Mouse (Mus musculus) neural tube, embryonic 13.5 days (tissue): ENCODE measurements around the gene Foxn2. TPM values are rescaled to one million over a fixed set of nuclear protein-coding genes. Genes with fewer than 3 reads are reported as not detected.
A peak's percentile ranks its signal among the peaks of the same experiment; 100 is the strongest.

Experiments
- ATAC-seq: fragments of 200-750 bp; cut with Nextera tagmentation; 2 replicates; pipeline ENCODE4 v1.8.0; 2017; ENCODE audit warnings: low read depth, mild to moderate bottlenecking, moderate TSS enrichment, moderate library complexity
- H3K27ac ChIP-seq: fragments of 300-500 bp; sonication (generic); replicated peaks from 2 replicates; pipeline ENCODE4 v1.5.1; 2015; ENCODE audit warnings: moderate library complexity, mild to moderate bottlenecking, inconsistent platforms
- H3K27me3 ChIP-seq: fragments of 300-500 bp; sonication (generic); 2 replicates; pipeline ENCODE4 v1.6.1; 2015; ENCODE audit warnings: mild to moderate bottlenecking, inconsistent platforms
- H3K36me3 ChIP-seq: fragments of 300-500 bp; sonication (generic); 2 replicates; pipeline ENCODE4 v1.6.1; 2015; ENCODE audit warnings: mild to moderate bottlenecking, inconsistent platforms
- H3K4me1 ChIP-seq: fragments of 300-500 bp; sonication (generic); replicated peaks from 2 replicates; pipeline ENCODE4 v1.6.1; 2015; ENCODE audit warnings: inconsistent platforms
- H3K4me2 ChIP-seq: fragments of 300-500 bp; sonication (generic); 2 replicates; pipeline ENCODE4 v1.6.1; 2015; ENCODE audit warnings: inconsistent platforms, mild to moderate bottlenecking, moderate library complexity
- H3K4me3 ChIP-seq: fragments of 300-500 bp; sonication (generic); 2 replicates; pipeline ENCODE4 v1.5.1; 2015; ENCODE audit warnings: mild to moderate bottlenecking, inconsistent platforms
- H3K9ac ChIP-seq: fragments of 300-500 bp; sonication (generic); 2 replicates; pipeline ENCODE4 v1.6.1; 2015; ENCODE audit warnings: moderate library complexity, mild to moderate bottlenecking, inconsistent platforms
- H3K9me3 ChIP-seq: fragments of 300-500 bp; sonication (generic); 2 replicates; pipeline ENCODE4 v1.6.1; 2016; ENCODE audit warnings: inconsistent platforms
- whole genome bisulfite sequencing: fragments of 180-500 bp; shearing (Covaris S2); methylation state at CpG from one replicate; pipeline ENCODE4 v1.1.7; 2015; 5-methylcytosine and 5-hydroxymethylcytosine counted together
- polyA plus RNA-seq: library from polyadenylated mRNA; unstranded; fragments of >200 nt; fragmentation: Nextera tagmentation; extraction: Ambion mirVana; gene quantifications from 2 replicates; pipeline ENCODE4 v1.2.1, GENCODE M21; 2015

Gene Foxn2
- polyA plus RNA-seq, 1 experiment from 2014 or later, result 9.7 TPM

DNA sequence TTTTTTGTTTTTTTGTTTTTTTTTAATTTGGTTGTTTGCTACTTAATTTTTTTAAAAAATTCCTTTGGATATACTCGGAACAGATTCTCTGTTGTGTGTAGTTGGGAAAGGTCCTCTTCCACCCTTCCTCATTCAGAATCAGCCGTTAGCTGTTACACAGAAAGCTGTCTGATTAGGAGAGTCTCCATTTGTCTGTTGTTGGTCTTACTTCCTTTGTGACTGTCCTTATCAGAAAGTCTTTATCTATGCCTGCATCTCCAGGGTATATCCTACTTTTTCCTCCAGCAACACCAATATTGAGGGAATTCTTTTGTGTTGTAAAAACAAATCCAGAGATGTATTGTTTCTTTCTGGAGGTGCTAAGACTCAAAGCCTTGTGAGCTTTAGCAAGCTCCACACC lies 40.6 kb downstream of the Foxn2 start:
- ATAC-seq, result no peak
- Histone ChIP-seq H3K9ac (no peak overlapping the region), H3K4me3 (no peak overlapping the region)

DNA sequence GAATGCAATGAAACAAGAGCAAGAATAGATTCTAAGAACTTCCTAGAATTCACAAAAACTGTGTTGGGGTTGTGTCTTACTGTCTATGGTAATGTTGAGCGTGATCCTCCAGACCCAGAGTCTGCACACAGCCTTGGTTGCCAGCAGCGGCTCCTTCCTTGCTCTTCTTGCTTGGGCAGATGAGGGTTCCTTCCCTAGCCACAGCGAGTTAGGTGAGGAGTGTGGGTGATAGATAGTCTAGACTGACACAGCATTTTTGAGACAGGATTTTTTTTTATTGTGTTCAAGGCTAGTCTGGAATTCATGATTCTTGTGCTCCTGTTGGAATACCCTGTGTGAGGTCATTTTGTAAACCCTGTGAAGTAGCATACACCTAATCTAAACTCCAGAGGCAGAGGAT lies 41.1 kb downstream of the Foxn2 start:
- Histone ChIP-seq H3K36me3 (peaks cover 12% of the 10 kb centered on the region), H3K9ac (no peak overlapping the region), H3K4me1 (no peaks in the 10 kb centered on the region), H3K4me3 (no peak overlapping the region), H3K27me3 (no peaks in the 10 kb centered on the region), H3K4me2 (no peak overlapping the region), H3K9me3 (no peaks in the 10 kb centered on the region), H3K27ac (no peak overlapping the region)
- ATAC-seq, result no peak
- WGBS, result 97% methylated on average over 3 of the region's 3 CpGs

More for the DNA sequence above, 40.6 kb downstream of the Foxn2 start:
- 95% methylated on average over 2 of the region's 2 CpGs for WGBS
- Histone ChIP-seq H3K27ac (no peak overlapping the region), H3K36me3 (0 out of 2 replicates have a peak, but pooled peaks cover 7% of the 10 kb centered on the region), H3K4me2 (no peak overlapping the region), H3K9me3 (no peaks in the 10 kb centered on the region), H3K27me3 (no peaks in the 10 kb centered on the region), H3K4me1 (no peaks in the 10 kb centered on the region)

DNA sequence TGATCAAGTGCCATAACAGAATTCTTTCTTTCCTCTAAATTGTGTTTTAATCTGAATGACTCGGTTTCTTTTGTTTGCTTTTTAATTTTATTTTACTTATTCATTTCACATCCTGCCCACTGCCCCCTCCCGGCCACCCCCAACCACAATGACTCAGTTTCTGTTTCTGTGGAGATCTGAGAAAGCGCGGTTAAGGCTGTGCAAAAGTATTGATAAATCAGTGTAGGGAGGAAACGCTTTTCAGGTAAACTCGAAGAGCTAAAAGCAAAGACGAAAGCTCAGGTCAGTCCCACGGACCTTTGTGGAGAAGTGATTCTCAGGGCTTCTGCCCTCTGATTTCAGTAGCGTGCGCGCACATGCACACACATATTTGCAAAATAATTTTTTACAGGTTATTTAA lies 44.0 kb downstream of the Foxn2 start:
- H3K27me3 ChIP-seq, result no peaks in the 10 kb centered on the region
- H3K9ac ChIP-seq, result no peak overlapping the region
- H3K4me1 ChIP-seq, result no peaks in the 10 kb centered on the region
- WGBS, result 92% methylated on average over 11 of the region's 11 CpGs
- no peaks in the 10 kb centered on the region for H3K9me3 ChIP-seq
- no peak for ATAC-seq
- no peak overlapping the region for H3K27ac ChIP-seq
- no peak overlapping the region for H3K4me3 ChIP-seq
- H3K4me2 ChIP-seq, result no peak overlapping the region
- H3K36me3 ChIP-seq, result peaks cover 8% of the 10 kb centered on the region

DNA sequence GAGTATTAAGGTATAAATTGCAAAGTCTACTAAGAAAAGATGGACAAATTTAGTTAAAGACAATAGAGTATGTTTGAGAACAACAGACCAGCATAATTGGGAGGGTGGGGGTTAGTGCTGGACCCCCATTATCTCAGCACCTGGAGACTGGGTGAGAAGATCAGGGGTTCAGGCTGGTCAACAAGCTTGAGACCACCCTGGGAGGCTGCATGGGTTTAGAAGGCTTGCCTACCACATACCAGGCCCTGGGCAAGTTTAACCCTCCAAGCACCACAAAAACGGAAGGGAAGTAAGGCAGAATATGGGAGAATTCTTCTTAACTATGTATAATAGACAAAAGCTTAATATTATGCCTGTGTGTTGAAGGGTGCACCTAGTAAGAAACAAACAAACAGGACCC lies 44.4 kb downstream of the Foxn2 start:
- no peak for ATAC-seq
- Histone ChIP-seq H3K27ac (no peak overlapping the region), H3K9ac (no peak overlapping the region), H3K4me3 (no peak overlapping the region), H3K27me3 (no peaks in the 10 kb centered on the region), H3K9me3 (no peaks in the 10 kb centered on the region), H3K36me3 (peaks cover 8% of the 10 kb centered on the region), H3K4me1 (no peaks in the 10 kb centered on the region), H3K4me2 (no peak overlapping the region)
- 84% methylated on average over 1 of the region's 1 CpGs for WGBS

DNA sequence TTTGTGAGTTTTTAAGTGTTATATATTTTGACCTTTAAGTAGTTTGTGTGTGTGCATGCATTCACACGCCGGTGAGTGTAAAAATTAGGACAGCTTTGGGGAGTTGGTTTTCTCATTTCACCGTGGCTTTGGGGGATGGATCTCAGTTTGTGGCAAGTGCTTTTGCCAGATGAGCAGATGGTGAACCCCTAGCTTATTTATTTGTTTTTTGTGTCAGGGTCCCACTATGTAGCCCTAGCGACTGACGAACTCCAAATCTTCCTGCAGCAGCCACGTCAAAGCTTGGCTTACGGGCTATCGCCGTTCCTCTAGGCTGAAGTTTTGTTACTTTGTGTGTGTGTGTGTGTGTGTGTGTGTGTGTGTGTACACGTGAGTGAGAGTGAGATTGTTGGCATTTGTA lies 50.0 kb downstream of the Foxn2 start:
- WGBS, result 82% methylated on average over 10 of the region's 10 CpGs
- Histone ChIP-seq H3K4me3 (no peak overlapping the region), H3K36me3 (peaks cover 19% of the 10 kb centered on the region), H3K9me3 (no peaks in the 10 kb centered on the region), H3K27ac (no peak overlapping the region), H3K4me1 (peaks cover 20% of the 10 kb centered on the region), H3K4me2 (no peak overlapping the region), H3K9ac (no peak overlapping the region), H3K27me3 (no peaks in the 10 kb centered on the region)
- ATAC-seq, result no peak

DNA sequence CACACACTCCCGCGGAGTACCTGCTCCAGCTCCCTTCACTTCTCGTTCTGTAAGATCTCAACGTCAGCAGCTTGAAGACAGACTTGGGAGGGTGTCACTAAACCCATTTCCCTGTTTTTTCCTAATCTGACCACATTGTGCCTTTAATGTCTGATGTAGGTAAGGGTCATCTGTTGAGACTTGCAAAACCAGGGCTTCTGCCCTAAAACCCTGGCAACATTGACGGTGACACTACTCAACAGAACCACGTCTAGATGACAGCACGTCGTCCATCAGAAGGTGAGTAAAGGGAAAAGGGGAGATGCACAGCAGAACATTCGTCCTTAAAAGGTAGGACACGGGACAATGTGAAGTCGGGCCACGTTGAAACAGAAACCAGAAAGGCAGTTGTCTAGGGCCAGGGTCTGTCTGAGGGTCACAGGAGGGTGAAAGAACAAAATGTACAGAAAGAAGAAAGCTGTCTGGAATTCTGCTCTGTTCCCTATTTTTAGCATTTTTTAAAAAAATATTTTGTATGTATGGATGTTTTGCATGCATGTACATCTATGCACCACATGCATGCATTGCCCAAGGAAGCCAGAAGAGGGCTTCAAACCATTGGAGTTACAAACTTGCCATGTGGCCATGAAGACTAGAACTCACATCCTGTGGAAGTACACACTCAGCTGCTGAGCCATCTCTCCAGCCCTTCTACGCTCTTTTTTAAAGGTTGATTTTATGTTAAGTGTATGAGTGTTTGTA lies 51.0 kb downstream of the Foxn2 start:
- no peaks in the 10 kb centered on the region for H3K27me3 ChIP-seq
- H3K36me3 ChIP-seq, result peaks cover 15% of the 10 kb centered on the region
- ATAC-seq, result no peak
- H3K4me3 ChIP-seq, result no peak overlapping the region
- no peaks in the 10 kb centered on the region for H3K9me3 ChIP-seq
- no peak overlapping the region for H3K27ac ChIP-seq
- no peak overlapping the region for H3K4me2 ChIP-seq
- peaks cover 20% of the 10 kb centered on the region for H3K4me1 ChIP-seq
- no peak overlapping the region for H3K9ac ChIP-seq
- WGBS, result 95% methylated on average over 13 of the region's 13 CpGs

DNA sequence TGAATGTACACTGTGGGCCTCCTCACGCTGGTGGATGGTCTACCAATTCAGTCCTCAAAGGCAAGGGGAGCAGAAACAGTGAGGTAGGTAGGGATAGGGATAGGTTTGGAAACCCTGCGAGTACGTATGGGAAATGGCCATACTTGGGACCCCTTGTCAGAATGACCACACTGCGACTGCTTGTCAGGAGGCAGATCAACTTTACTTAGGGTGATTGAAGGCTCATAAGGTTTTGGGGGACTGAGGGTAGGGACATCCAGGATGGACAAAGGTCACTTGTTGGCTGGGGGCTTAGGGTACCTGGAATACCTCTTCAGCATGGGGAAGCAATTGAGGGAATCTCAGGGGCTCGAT lies 51.6 kb downstream of the Foxn2 start:
- 92% methylated on average over 5 of the region's 5 CpGs for WGBS
- peaks cover 20% of the 10 kb centered on the region for H3K4me1 ChIP-seq
- no peak overlapping the region for H3K4me3 ChIP-seq
- no peak overlapping the region for H3K4me2 ChIP-seq
- H3K27me3 ChIP-seq, result no peaks in the 10 kb centered on the region
- no peak for ATAC-seq
- no peaks in the 10 kb centered on the region for H3K9me3 ChIP-seq
- peaks cover 11% of the 10 kb centered on the region for H3K36me3 ChIP-seq
- H3K9ac ChIP-seq, result no peak overlapping the region
- H3K27ac ChIP-seq, result no peak overlapping the region

DNA sequence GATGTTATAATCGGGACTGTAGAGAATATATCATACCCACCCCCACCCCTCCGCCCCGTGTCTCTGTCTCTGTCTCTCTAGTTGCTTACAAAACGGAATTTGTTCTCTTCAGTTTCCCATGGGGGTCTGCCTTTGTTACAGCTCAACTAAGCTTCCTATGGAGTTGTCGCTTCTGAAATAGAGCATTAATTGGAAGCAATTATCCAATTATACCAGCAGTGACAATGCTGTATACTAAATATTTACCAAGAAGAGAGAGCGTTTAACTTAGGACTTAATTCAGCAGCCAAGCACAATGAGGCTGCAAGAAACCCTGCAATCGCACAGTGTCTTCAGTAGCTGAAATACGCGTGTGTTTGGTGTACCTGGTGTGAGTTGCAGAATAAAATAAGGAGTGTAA lies 53.0 kb downstream of the Foxn2 start:
- peaks cover 11% of the 10 kb centered on the region for H3K36me3 ChIP-seq
- H3K9ac ChIP-seq, result 0 out of 2 replicates have a peak overlapping the region, but pooled peaks have one; percentile 61

DNA sequence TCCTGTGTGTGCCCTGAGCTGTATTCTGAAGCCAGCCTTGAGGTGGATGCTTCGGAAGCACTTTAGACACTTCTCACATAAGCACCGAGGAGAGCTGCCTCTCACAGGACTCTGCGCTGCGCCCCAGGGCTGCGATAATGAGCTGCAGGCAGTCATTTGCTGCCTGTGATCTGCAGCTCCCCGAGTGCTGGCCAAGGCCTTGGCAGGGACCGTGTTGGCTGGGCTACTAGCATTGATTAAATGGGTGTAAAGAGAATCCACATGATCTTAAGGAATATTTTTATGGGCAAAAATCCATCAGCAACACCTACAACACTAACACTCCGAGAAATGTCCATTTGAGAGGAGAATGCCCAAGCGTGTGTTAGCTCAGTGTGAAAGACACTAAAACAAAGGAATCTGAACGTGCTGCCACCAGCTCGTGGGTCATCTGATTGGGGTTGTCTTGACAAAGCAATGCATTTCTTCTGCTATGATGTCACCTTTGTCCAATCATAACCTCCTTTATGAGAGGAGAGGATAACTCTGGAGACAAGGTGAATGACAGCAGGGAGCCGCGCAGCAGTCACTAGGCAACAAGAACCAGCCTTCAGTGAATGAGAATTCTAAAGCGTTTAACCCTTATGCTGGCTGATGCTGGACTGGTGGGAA lies 53.7 kb downstream of the Foxn2 start:
- H3K4me3 ChIP-seq, result no peak overlapping the region
- H3K27ac ChIP-seq, result peak overlapping the region; percentile 94
- H3K4me2 ChIP-seq, result peak overlapping the region; percentile 43
- H3K27me3 ChIP-seq, result no peaks in the 10 kb centered on the region
- H3K9ac ChIP-seq, result peak overlapping the region; percentile 61
- 17% methylated on average over 14 of the region's 14 CpGs for WGBS
- ATAC-seq, result peak; percentile 94
- no peaks in the 10 kb centered on the region for H3K9me3 ChIP-seq
- H3K4me1 ChIP-seq, result peaks cover 20% of the 10 kb centered on the region
- peaks cover 11% of the 10 kb centered on the region for H3K36me3 ChIP-seq

More for the DNA sequence above, 53.0 kb downstream of the Foxn2 start:
- Histone ChIP-seq H3K27ac (peak overlapping the region; percentile 94), H3K4me3 (no peak overlapping the region), H3K9me3 (no peaks in the 10 kb centered on the region), H3K4me2 (peak overlapping the region; percentile 43; the same call in 1 of the 2 replicates), H3K27me3 (no peaks in the 10 kb centered on the region), H3K4me1 (peaks cover 20% of the 10 kb centered on the region)
- ATAC-seq, result 0 out of 2 replicates have a peak, but pooled peaks have one; percentile 10
- WGBS, result 44% methylated on average over 9 of the region's 9 CpGs

DNA sequence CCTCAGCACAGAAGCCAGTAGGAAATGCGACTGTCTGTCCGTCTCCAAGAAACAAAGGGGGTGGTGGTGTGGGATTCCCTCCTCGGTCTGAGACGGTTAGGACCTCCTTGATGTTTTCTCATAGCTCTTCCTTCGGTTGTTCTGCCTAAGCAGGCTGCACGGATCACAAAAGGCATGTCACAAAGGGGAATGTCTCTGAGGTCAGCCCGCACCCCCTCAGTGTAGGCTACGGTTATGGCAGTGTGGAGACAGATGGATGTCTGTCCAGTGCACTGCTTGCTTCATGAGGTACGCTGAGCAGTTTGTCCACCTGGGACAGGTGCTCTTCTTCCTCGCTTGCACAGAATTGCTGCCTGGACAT lies 54.2 kb downstream of the Foxn2 start:
- ATAC-seq, result peak; percentile 57
- 33% methylated on average over 10 of the region's 10 CpGs for WGBS
- Histone ChIP-seq H3K9ac (peak overlapping the region; percentile 61), H3K4me2 (peak overlapping the region; percentile 43), H3K36me3 (peaks cover 11% of the 10 kb centered on the region), H3K27me3 (no peaks in the 10 kb centered on the region), H3K4me3 (no peak overlapping the region), H3K4me1 (peaks cover 20% of the 10 kb centered on the region), H3K9me3 (no peaks in the 10 kb centered on the region), H3K27ac (peak overlapping the region; percentile 94)

DNA sequence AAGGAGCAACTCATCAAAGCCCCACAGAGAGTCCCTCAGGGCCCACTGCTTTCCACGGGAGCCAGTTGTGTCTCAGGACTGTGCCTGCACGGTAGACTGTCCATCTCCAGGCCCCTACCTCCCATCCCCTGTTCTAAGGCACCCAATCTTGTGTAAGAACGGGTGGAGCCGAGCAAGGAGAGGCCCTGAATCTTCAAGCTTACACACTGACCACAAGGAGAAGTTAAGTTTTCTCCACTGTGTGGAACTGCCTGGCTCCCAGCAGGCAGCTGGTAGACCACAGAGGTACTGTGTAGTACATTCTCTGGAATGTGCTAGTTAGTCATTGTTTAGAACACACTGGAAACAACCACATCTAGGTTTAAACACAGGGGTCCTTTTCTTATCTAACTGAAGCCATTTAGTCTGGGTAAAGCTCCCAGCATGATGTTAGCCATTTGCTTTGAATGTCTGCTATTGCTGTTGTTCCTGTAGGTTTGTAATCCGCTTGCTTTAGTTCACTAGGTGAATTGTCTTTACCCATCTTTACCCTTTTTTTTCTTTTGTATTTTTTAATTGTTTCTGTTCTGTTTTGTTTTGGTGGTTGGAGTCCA lies 57.7 kb downstream of the Foxn2 start:
- H3K27me3 ChIP-seq, result no peaks in the 10 kb centered on the region
- ATAC-seq, result no peak
- WGBS, result 86% methylated on average over 5 of the region's 5 CpGs

DNA sequence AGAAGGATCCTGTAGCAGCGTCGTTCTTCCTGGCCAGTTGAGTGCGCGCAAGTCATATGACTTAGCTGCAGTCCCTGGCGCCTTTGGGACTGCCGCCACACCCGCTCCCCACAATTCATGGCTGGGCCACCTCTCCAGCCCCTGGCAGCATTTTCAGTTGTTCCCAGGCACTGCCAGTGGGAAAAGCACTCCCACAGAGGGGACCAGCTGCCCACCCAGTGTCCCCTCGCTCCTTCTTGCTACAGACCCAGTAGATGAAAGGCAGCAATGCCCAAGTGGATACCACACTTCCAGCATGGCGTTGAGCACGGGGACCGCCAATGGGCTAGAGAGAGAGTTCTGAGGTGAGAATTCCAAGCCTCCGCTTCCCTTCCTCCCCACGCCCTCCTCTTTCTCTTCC lies 63.5 kb downstream of the Foxn2 start:
- no peaks in the 10 kb centered on the region for H3K9me3 ChIP-seq
- 94% methylated on average over 13 of the region's 13 CpGs for WGBS

More for the DNA sequence above, 57.7 kb downstream of the Foxn2 start:
- Histone ChIP-seq H3K36me3 (no peaks in the 10 kb centered on the region), H3K27ac (no peak overlapping the region), H3K4me2 (no peak overlapping the region), H3K4me3 (no peak overlapping the region), H3K9me3 (no peaks in the 10 kb centered on the region), H3K4me1 (peaks cover 20% of the 10 kb centered on the region), H3K9ac (no peak overlapping the region)

More for the DNA sequence above, 63.5 kb downstream of the Foxn2 start:
- no peak for ATAC-seq
- Histone ChIP-seq H3K4me3 (no peak overlapping the region), H3K36me3 (no peaks in the 10 kb centered on the region), H3K4me2 (no peak overlapping the region), H3K27me3 (0 out of 2 replicates have a peak, but pooled peaks cover under 1% of the 10 kb centered on the region), H3K9ac (no peak overlapping the region), H3K27ac (no peak overlapping the region), H3K4me1 (peaks cover 6% of the 10 kb centered on the region)
